Mouse (Mus musculus) A20 (cell line): Measurements from ENCODE around the gene Itsn1.

Source experiments
- DNase-seq: peaks from one replicate; pipeline ENCODE4 v3.0.0-alpha.2; 2011; ENCODE audit warnings: low read depth, low spot score

Gene Itsn1

DNA sequence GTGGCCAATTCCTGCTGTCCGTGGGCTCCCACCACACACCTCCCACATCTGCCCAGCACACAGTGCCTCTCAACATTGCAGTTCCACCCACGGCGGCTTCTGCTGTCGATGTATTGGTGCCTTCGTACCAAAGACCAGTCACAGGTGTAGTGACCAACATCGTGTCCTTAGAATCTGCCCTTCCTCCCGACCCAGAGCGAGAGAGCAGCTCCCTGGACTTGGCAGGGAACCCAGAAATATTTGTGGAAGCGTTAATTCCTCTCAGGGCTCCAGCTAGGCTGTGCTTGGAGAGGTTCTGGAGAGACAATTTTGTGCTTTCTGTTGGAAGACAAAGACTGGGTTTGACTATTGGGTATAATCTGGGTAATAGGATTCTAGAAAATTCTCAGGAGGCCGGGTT, 217.2 kb downstream of the Itsn1 start:
- DNase-seq: no peak

- DNase-seq: no peak
Observed at GRCm38 (mm10) chr16:91947093-91947492, 218.0 kb downstream of the Itsn1 start.

DNA sequence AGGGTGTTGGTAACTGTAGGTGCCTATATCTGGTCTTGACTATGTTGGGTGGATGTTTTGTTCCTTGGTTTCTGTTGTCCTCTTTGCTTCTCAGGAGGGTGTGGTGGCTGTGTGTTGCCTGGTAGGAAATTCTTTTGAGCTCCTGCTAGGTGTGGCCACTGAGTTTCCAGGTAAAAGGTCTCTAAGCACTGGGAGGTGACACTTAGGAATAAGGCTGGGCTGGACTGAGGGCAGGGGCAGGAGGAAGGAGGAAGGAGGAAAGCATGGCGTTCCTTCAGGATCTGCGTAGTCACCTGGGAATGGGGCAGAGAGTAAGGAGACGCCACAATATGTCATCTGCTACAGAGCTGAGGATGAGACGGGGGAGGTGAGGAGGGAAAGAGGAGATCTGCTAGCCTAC, 224.9 kb downstream of the Itsn1 start:
- DNase-seq: no peak

DNA sequence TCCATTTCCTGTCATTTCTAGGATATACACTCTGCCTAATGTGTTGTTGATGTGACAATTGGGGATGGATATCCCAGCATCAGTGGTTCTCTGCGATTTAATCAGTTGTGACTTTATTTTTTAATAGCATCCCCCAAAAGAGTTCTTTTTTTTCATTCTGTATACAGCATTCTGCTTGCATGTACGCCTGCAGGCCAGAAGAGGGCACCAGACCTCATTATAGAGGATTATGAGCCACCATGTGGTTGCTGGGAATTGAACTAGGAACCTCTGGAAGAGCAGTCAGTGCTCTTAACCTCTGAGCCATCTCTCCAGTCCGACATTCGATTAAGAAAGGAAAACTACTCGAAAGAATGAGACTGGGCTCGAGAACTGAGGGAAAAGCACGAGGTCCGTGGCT, 225.7 kb downstream of the Itsn1 start:
- peak; percentile 15 for DNase-seq

- DNase-seq: no peak
Observed at GRCm38 (mm10) chr16:91962204-91962893, 233.3 kb downstream of the Itsn1 start.

DNA sequence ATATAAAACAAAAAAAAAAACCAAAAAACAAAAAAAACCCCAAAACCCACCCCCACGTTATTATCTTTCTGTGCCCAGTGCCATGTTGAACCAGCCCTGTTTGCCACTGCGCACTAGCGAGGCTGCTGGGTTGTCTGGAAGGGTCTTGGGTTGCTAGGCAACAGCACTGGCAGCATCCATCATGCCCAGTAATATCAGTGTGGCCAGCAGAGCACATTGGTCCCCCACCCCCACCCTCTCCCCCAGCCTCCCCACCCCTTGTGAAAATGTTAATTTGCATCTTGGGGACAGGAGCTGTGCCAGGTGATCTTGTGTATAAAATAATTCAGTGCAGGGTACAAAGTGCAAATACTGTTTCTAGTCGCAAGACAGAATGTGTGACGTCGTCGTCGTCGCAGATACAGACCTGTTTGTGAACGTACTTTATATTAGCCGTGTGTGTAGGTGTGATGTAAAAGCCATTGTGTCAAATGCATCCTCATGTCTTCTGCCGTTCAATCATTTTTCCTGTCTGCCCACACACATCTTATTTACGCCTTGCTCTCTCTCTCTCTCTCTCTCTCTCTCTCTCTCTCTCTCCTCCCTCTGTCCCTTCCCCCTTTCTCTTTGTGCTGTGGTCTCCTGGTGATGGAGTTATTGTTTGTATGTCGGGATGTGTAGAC, 233.9 kb downstream of the Itsn1 start:
- DNase-seq: no peak

GRCm38 (mm10) chr16:91963556-91963900, 234.4 kb downstream of the Itsn1 start:
- no peak for DNase-seq

GRCm38 (mm10) chr16:91964308-91965178, 235.5 kb downstream of the Itsn1 start:
- no peak for DNase-seq

DNA sequence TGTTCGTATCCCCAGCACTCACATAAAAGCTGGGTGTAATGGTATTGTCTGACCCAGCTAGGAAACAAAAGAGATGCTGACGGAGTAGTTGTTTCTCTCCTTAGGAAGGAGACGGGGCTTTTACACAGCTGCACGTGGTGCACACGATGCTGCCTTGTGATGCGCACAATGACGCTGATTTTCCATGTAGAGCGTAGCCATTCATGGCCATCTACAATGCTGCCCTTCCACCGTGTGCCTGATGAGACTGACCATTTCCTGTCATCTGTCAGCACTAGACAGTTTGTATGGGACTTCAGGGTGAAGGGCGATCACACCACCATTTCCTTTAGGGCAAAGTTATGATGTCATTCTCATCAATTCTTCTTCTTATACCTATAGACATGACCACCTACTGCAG, 239.6 kb downstream of the Itsn1 start:
- DNase-seq: no peak

DNA sequence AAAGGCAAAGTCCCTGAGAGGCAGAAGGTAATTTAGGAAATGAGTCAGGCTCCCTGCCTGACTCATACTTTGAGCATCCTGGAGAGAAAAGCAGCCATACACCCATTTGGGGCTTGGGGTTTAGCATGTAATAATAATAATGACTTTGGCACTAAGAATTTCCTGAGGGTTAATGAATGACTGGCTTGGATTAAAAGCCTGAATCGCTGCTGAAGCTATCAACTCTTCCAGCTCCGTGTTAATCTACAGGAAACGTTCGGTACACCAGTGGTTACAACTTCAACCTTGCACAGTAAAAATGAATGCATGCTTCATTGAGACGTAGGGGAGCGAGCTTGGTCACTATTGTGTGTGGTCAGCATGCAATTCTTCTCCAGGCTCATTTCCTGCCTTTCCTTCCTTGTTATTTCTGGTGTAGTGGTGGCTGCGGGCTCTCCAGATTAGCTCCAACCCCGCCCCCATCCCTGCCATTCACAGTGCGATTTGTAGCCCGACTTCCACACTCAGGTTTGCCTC, 240.5 kb downstream of the Itsn1 start:
- no peak for DNase-seq
